Mouse (Mus musculus) layer of hippocampus, postnatal 25 days (tissue): ENCODE measurements around the gene Mocs2. TPM values are rescaled to one million over a fixed set of nuclear protein-coding genes. Genes with fewer than 3 reads are reported as not detected.

ENCODE experiments used
- DNase-seq, 2 experiments: peaks; one replicate each; pipeline ENCODE4 v3.0.0; 2022; ENCODE audit warnings: mixed read lengths in 2 of 2, low spot score in 1 of 2; ENCODE audit errors: extremely low spot score in 1 of 2
- total RNA-seq, 2 experiments: library from RNA; stranded (reverse); gene quantifications; 2 replicates each; pipeline ENCODE4 v1.2.3; 2021

Gene Mocs2
- total RNA-seq, 2 experiments from 2014 or later, result 83.6 to 85.9 TPM

DNA sequence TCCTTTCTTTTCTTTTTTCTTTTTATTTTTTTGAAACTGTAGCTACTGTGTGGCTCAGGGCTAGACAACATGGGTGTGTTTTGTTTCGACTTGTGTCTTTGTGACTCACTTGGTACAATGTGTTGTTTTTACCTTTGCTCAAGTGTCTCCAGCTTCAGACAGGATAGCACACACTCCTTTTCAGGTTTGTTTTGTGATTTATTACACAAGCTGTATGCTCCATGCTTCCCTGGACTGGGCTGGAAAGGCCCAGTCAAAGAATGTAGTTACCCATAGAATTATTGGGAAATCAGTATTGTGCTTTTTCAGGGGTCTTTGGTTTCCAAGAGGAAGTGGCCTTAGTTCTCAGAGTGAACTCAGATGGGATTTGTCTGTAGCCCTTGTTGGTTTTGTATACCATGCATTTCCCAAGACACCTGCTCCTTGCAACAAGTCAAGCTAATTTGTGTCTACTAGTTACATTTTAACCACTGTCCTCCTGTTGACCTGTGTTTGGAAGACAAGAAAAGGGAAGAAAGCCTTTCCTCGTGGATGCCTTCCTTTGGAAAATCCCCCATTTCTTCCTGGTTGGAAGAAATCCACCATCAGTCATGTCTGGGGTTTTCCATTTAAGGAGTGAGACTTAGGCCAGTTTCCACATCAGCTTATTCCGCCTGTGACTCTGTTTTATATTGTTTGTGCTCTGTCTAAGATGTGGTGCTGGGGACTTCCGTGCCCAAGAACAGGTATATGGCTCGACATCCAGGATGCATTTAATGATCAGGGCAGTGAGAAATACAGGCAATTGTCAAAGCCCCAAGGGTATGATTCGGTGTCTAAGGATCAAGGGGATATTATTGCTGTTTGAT, 34.5 kb downstream of the Mocs2 start:
- DNase-seq, result no peak

DNA sequence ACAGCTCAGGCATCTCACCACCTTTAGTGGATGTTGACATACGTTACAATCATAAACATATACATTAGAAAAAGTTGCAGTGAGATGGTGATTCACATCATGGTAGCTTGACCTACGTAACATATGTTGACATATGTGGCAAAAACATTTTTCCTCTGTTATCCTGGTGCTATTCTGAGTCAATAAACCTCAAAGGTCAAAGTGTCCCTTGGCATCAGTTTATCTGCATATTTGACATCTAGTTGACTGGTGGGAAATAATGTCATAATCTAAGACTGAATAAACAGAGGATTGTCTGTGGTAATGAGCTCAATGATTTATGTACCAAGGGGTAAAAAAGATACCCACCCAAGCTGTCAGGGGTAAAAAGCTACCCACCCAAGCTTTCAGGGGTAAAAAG, 35.1 kb downstream of the Mocs2 start:
- DNase-seq, result no peak

DNA sequence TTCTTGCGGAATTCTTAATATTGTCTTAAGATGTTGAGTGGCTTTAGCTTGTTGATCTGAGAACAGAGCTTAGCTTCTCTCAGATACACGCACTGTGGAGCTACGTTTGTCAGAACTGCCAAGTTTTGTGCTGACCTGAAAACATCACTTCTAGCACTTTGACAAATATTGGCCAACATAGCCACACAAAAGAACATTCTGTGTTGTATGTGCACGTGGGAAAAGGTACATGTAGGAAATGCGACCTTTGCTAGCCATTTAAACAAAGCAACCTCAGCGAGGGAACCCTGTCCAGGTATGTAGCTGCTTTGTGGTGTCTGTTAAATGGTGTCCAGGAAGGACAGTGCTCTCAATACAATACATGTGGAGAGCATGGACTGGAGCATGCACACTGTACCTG, 36.0 kb downstream of the Mocs2 start:
- no peak for DNase-seq

DNA sequence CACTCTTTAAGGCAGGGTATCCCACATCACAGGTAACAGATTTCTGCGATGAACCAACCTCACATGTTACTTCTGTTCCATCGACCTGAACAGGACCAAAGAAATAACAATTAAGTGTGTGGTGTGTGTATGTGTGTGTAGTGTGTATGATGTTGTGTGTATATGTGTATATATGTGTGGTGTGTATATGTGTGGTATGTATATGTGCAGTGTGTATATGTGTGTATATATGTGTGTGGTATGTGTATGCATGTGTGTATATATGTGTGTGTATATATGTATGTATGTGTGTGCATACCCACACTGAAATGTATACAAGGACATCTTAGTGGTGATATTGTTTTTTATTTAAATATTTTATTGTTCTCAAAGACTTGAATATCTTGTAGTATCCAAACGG, 36.4 kb downstream of the Mocs2 start:
- DNase-seq, result no peak

DNA sequence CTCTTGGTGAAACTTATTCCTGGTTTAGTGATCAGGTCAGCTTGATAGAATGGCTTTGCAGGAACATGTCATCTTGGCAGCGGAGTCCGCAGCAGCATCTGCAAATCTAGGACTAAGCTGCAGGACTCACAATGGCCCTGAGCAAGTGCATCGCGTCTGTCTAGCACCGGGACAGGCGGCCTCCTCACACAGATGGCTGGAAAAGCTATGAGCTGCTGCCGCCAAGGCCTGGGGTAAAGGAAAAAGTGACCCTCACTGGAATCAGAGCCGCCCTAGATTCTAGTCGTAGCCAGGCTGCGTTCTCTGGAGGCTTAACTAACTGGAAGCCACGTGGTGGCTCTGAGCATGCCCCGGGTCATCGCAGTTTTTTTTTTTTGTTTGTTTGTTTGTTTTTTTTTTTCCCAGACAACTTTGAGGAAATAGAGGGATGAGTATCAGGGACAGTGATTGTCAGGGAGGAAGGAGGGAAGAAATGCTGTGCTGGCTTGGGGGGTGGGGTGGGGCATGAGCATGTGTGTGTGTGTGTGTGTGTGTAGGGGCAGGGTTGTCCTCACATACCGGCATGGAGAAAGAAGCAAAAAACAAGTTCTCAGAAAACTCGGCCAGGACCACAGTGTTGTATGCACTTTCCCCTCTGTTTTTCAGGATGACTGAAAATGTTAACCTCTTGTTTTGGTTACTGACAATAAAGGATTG, 37.7 kb downstream of the Mocs2 start:
- DNase-seq, result no peak

DNA sequence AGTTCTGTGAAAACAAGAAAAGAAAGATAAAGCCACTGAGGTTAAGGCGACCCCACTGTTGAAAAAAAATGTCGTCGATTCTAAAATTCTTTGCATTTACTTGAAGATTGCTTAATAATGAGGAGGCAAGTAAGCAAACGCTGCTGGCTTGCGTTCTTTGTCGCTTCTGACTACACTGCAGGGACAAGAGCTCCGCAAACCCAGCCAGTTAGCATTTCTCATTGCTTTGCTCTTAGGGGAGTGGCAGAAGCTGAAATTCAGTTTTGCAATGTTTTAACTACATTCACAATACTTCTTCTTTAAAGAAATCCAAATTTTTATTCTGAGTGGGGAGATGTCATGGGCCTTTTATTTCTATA, 38.2 kb downstream of the Mocs2 start:
- no peak for DNase-seq

DNA sequence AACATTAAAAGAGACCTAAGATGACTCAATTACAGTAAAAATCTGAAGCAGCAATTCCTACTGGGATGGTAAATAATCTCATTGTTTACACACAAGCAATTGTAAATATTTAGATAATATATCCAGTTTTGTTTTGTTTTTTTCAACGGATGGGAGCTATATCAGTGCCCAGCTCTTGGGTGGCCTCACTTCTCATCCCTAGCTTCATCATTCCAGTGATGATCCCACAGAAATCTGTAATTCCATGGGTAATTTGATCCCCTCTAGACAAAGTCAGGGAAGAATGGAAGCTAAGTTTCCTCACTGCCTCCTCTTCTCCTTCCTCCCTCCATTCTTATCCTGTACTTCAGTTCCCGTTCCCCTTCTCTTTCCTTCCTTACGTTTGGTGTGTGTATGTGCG, 39.5 kb downstream of the Mocs2 start:
- DNase-seq, result no peak

DNA sequence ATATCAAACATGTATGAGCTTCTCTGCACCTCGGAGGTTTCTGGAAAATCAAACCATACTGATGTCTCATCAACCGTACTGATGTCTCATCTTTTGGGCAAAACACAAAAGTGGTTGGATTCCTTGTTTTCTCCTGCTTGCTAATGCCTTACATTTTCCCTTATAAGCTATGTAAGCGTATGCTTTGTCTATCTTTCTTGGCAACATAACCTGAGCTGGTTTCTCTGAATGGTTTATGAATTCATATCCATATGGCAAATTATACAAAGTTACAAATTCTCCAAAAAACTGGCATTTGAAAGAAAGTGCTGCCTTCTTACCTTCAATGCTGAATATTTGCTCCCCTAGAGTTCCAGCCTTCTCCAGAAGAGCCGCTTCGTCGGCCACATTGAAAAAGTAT, 56.7 kb downstream of the Mocs2 start:
- no peak for DNase-seq

DNA sequence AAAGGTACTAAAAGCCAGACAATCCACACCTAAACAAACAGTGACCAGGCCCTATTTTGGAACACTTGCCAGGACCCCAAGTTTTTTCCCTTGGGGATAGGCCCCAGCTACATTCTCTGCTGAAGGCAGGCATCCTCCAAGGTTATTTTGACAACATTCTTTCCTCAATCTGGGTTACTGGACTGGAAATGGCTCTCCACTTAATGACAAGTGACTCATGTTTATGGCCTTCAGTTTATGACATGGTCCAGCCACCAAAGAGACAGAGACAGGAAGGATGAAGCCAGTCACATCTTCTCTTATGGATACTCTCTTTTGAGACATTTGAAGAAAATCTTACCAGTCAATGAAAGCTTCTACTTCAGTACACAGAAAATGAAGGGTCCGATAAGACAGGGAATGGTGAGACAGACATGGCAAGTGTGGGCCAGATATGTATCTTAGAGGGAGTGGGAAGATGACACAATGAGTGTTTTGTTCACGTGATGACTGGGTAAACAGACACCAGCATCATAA, 58.0 kb downstream of the Mocs2 start:
- no peak for DNase-seq

DNA sequence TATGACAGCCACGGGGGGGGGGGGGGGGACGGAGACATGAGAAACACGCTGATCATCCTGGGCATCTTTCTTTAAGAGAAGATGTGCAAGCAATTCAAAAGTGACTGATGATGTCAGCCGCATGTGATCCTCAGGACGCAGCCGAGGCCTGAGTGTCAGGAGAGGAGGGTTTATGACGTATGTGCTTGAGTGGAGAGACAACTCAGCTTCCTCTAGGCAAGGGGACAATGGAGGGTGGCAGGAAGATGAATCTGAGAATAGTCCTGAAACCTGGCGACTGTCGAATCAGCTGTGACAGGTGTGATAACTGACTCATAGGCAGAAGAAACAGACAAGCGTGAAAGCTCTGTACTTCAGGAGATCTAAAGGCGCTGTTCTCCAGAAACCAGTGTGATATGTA, 60.6 kb downstream of the Mocs2 start:
- no peak for DNase-seq

Other genes with a start within 250 kb of the Mocs2 start
- gene Itga2, start 113.9 kb downstream of the Mocs2 start, total RNA-seq, result under 1 TPM; 0.09 to 0.12 TPM